Mouse (Mus musculus): ENCODE results near the gene Rhox4f.
A peak's percentile ranks its signal among the peaks of the same experiment; 100 is the strongest.
"Not testable (repeated sequence)": the region's sequence is repeated elsewhere in the genome, so short reads cannot be mapped to it uniquely, and the experiment has no call there.

The Rhox4f gene

GRCm38 (mm10) chrX:37607604-37608003 is at the start of gene Rhox4f:
TSS of gene Rhox4f (minus strand) at chrX:37607704.
- not testable (repeated sequence) for DNase-seq (ENCODE audit: low read depth, low spot score)

GRCm38 (mm10) chrX:37651227-37651626 is 43.7 kb upstream of the Rhox4f start, which contains the start of gene Rhox4g:
TSS of gene Rhox4g (minus strand) at chrX:37651327.
- not testable (repeated sequence) for DNase-seq (ENCODE audit: low read depth, low spot score)

- DNase-seq (ENCODE audit: low read depth, low spot score), result not testable (repeated sequence)
Observed at GRCm38 (mm10) chrX:37643370-37643769, 35.9 kb upstream of the Rhox4f start, which contains the start of gene Rhox2g. TSS of gene Rhox2g (minus strand) at chrX:37643470.

- not testable (repeated sequence) for DNase-seq (ENCODE audit: low read depth, low spot score)
Observed at GRCm38 (mm10) chrX:37628512-37628911, 21.0 kb upstream of the Rhox4f start, which contains the start of gene Rhox3g. TSS of gene Rhox3g (minus strand) at chrX:37628612.

GRCm38 (mm10) chrX:37580692-37581091 is 26.8 kb downstream of the Rhox4f start, which contains the start of gene Rhox3f:
TSS of gene Rhox3f (plus strand) at chrX:37580992.
- DNase-seq (ENCODE audit: low read depth, low spot score), result not testable (repeated sequence)

GRCm38 (mm10) chrX:37572638-37573037 is 34.9 kb downstream of the Rhox4f start:
- peak; percentile 1 for DNase-seq (ENCODE audit: low read depth, low spot score)

GRCm38 (mm10) chrX:37571105-37571504 is 36.4 kb downstream of the Rhox4f start, which contains the start of gene Rhox2f:
TSS of gene Rhox2f (plus strand) at chrX:37571405.
- DNase-seq (ENCODE audit: low read depth, low spot score), result not testable (repeated sequence)

- DNase-seq (ENCODE audit: low read depth, low spot score), result not testable (repeated sequence)
Observed at GRCm38 (mm10) chrX:37557112-37557511, 50.4 kb downstream of the Rhox4f start, which contains the start of gene Rhox4e. TSS of gene Rhox4e (plus strand) at chrX:37557412.
